Mouse (Mus musculus) lung, postnatal 36 days (tissue): ENCODE data around the gene 9030612E09Rik.

Source experiments
- DNase-seq: peaks from one replicate; pipeline ENCODE4 v3.0.0; 2022; ENCODE audit warnings: mixed read lengths

9030612E09Rik gene

GRCm38 (mm10) chr10:43211866-43212265 lies 37.4 kb downstream of the 9030612E09Rik start:
- peak; percentile 48 for DNase-seq

GRCm38 (mm10) chr10:43217361-43217900 lies 42.9 kb downstream of the 9030612E09Rik start:
- no peak for DNase-seq

- DNase-seq = peak; percentile 11
Observed at GRCm38 (mm10) chr10:43220479-43220878, 46.0 kb downstream of the 9030612E09Rik start.

GRCm38 (mm10) chr10:43220910-43221625 lies 46.6 kb downstream of the 9030612E09Rik start, which contains the start of gene Pdss2:
TSS of gene Pdss2 (plus strand) at chr10:43221486.
- DNase-seq = peak; percentile 98

- peak; percentile 16 for DNase-seq
Observed at GRCm38 (mm10) chr10:43221659-43222058, 47.2 kb downstream of the 9030612E09Rik start.

- DNase-seq = no peak
Observed at GRCm38 (mm10) chr10:43223391-43223790, 48.9 kb downstream of the 9030612E09Rik start.
